Mouse (Mus musculus): ENCODE measurements around the gene Gm5157. TPM values are rescaled to one million over a fixed set of nuclear protein-coding genes. Genes with fewer than 3 reads are reported as not detected.

Gene Gm5157
- polyA plus RNA-seq (2012; rRNA removed; ENCODE audit: low replicate concordance), result not detected in 2 replicates

GRCm38 (mm10) chr7:21190323-21190722 is at the start of gene Gm5157:
Gm5157 (minus strand) TSS chr7:21190423.

DNA sequence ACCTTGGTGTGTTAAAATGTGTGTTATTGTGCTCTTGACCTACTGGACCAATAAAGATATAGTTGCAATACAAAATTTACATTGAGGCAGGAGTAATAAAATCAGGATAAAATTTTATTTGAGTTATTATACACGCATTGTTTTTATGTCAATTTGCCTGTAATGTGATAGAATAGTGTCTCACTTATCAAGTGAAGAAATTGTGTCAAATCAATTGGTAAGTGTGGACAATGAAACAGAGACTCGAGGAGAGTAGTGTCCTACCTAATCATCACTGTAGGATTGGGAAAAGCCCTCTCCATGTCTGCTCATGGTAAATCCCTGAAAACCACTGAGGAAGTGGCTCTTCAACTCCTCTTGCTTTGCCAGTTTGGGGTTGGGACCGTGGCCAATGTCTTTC is 28.3 kb downstream of the Gm5157 start, which contains the start of gene Vmn1r123:
TSS of gene Vmn1r123 (plus strand) at position 301 of the 400 bp plus-strand sequence.

Other genes with a start within 250 kb of the Gm5157 start
- gene Vmn1r119, start 178.0 kb downstream of the Gm5157 start, polyA plus RNA-seq (2012; rRNA removed; ENCODE audit: low replicate concordance), result not detected in 2 replicates
- gene Vmn1r120, start 136.6 kb downstream of the Gm5157 start, polyA plus RNA-seq (2012; rRNA removed; ENCODE audit: low replicate concordance), result not detected in 2 replicates
- not detected in 2 replicates for gene Vmn1r121, start 91.9 kb downstream of the Gm5157 start, polyA plus RNA-seq (2012; rRNA removed; ENCODE audit: low replicate concordance)
- not detected in 2 replicates for gene Vmn1r122, start 56.3 kb downstream of the Gm5157 start, polyA plus RNA-seq (2012; rRNA removed; ENCODE audit: low replicate concordance)
- not detected in 2 replicates for gene Vmn1r123, start 28.2 kb downstream of the Gm5157 start, polyA plus RNA-seq (2012; rRNA removed; ENCODE audit: low replicate concordance)
- not detected in 2 replicates for gene Vmn1r124, start 70.2 kb upstream of the Gm5157 start, polyA plus RNA-seq (2012; rRNA removed; ENCODE audit: low replicate concordance)
- not detected in 2 replicates for gene Vmn1r125, start 81.8 kb upstream of the Gm5157 start, polyA plus RNA-seq (2012; rRNA removed; ENCODE audit: low replicate concordance)
- not detected in 2 replicates for gene Vmn1r126, start 111.0 kb upstream of the Gm5157 start, polyA plus RNA-seq (2012; rRNA removed; ENCODE audit: low replicate concordance)
- gene Vmn1r127, start 129.4 kb upstream of the Gm5157 start, polyA plus RNA-seq (2012; rRNA removed; ENCODE audit: low replicate concordance), result not detected in 2 replicates
- gene Vmn1r128, start 158.9 kb upstream of the Gm5157 start, polyA plus RNA-seq (2012; rRNA removed; ENCODE audit: low replicate concordance), result not detected in 2 replicates
- gene Vmn1r129, start 170.9 kb upstream of the Gm5157 start, polyA plus RNA-seq (2012; rRNA removed; ENCODE audit: low replicate concordance), result not detected in 2 replicates
- not detected in 2 replicates for gene Gm6882, start 242.3 kb upstream of the Gm5157 start, polyA plus RNA-seq (2012; rRNA removed; ENCODE audit: low replicate concordance)